In genomic region chr1:171035611-171036010, GRCm38 (mm10) we compare ENCODE assay signal across 10 mouse cellular contexts. TPM values are rescaled to one million over a fixed set of nuclear protein-coding genes. Genes with fewer than 3 reads are reported as not detected.
A peak's percentile ranks its signal among the peaks of the same experiment; 100 is the strongest.
DNase-seq lines count a peak whose midpoint lies in the region; ATAC-seq lines count a peak whose summit lies in the region.
"Had no signal": no experiment of that assay in that cellular context is flagged by ENCODE, and none has a peak within 500 bp of the region (broad histone marks: within the 10 kb centered on the region; RNA-seq: fewer than 3 reads in every experiment).

No protein-coding gene starts in this region.

- H3K4me2 ChIP-seq in hindbrain, embryonic 11.5 days (replicated peaks; ENCODE audit: low read depth, low read length), result no peak overlapping the region
- H3K4me2 ChIP-seq in stomach, embryonic 16.5 days (ENCODE audit: low read depth, low read length), result 0 out of 2 replicates have a peak overlapping the region, but pooled peaks have one; percentile 6

- no peak for DNase-seq in hindbrain, embryonic 10.5 days (ENCODE audit: low spot score)
- DNase-seq in hindbrain, embryonic 11.5 days (ENCODE audit: low spot score), result no peak
- DNase-seq in thymus, postnatal 0 days (ENCODE audit: low spot score), result peak; percentile 21
- DNase-seq in thymus, postnatal 10 days (ENCODE audit: low spot score in 2 of 2), result no peak
- DNase-seq in induced T-regulatory cell, adult 2 months (ENCODE audit: low read depth), result peak; percentile 40
- no peak for DNase-seq in layer of hippocampus, adult 9-11 months
- no peak for DNase-seq in lung, postnatal 10 days
- DNase-seq: cerebellum, postnatal 36 days; thymus, adult 2 months had no signal

- no peak overlapping the region for H3K9ac ChIP-seq in hindbrain, embryonic 11.5 days (ENCODE audit: low read depth, low read length)
- H3K9ac ChIP-seq in stomach, embryonic 16.5 days (ENCODE audit: low read length), result no peak overlapping the region

- no peaks in the 10 kb centered on the region for H3K36me3 ChIP-seq in hindbrain, embryonic 10.5 days
- no peaks in the 10 kb centered on the region for H3K36me3 ChIP-seq in hindbrain, embryonic 11.5 days (ENCODE audit: control insufficient read depth, insufficient read depth, low read length)
- no peaks in the 10 kb centered on the region for H3K36me3 ChIP-seq in stomach, embryonic 16.5 days (ENCODE audit: control insufficient read depth, insufficient read depth, low read length)

- no peak overlapping the region for H3K27ac ChIP-seq in hindbrain, embryonic 10.5 days
- H3K27ac ChIP-seq in hindbrain, embryonic 11.5 days (ENCODE audit: low read depth, low read length), result no peak overlapping the region
- H3K27ac ChIP-seq in stomach, embryonic 16.5 days (ENCODE audit: low read length), result no peak overlapping the region

- H3K4me3 ChIP-seq in hindbrain, embryonic 10.5 days, result peak overlapping the region; percentile 67; the same call in 1 of the 2 replicates
- no peak overlapping the region for H3K4me3 ChIP-seq in hindbrain, embryonic 11.5 days (ENCODE audit: low read depth, low read length)
- no peak overlapping the region for H3K4me3 ChIP-seq in stomach, embryonic 16.5 days (replicated peaks; ENCODE audit: low read length)

- 58% methylated on average over 11 of the region's 11 CpGs for WGBS in hindbrain, embryonic 10.5 days
- WGBS in hindbrain, embryonic 11.5 days, result 55% methylated on average over 11 of the region's 11 CpGs
- 52% methylated on average over 11 of the region's 11 CpGs for WGBS in stomach, embryonic 16.5 days

- ATAC-seq in hindbrain, embryonic 11.5 days (ENCODE audit: low FRiP score), result no peak
- no peak for ATAC-seq in stomach, embryonic 16.5 days (ENCODE audit: insufficient read depth, low FRiP score)

- peaks cover 60% of the 10 kb centered on the region for H3K27me3 ChIP-seq in hindbrain, embryonic 10.5 days (ENCODE audit: insufficient read depth, poor library complexity, severe bottlenecking)
- peaks cover 18% of the 10 kb centered on the region; the same call in 1 of the 2 replicates for H3K27me3 ChIP-seq in hindbrain, embryonic 11.5 days (ENCODE audit: control insufficient read depth, insufficient read depth, low read length)
- peaks cover 5% of the 10 kb centered on the region; the same call in 1 of the 2 replicates for H3K27me3 ChIP-seq in stomach, embryonic 16.5 days (ENCODE audit: control insufficient read depth, insufficient read depth, low read length)

- no peaks in the 10 kb centered on the region for H3K9me3 ChIP-seq in hindbrain, embryonic 10.5 days
- no peaks in the 10 kb centered on the region for H3K9me3 ChIP-seq in hindbrain, embryonic 11.5 days (ENCODE audit: control insufficient read depth, low read length)
- H3K9me3 ChIP-seq in stomach, embryonic 16.5 days (replicated peaks; ENCODE audit: control insufficient read depth, low read length), result no peaks in the 10 kb centered on the region

- peaks cover 31% of the 10 kb centered on the region for H3K4me1 ChIP-seq in hindbrain, embryonic 10.5 days (replicated peaks)
- 0 out of 2 replicates have a peak, but pooled peaks cover 2% of the 10 kb centered on the region for H3K4me1 ChIP-seq in hindbrain, embryonic 11.5 days (replicated peaks; ENCODE audit: control insufficient read depth, insufficient read depth, low read length)
- no peaks in the 10 kb centered on the region for H3K4me1 ChIP-seq in stomach, embryonic 16.5 days (ENCODE audit: control insufficient read depth, insufficient read depth, low read length)

RNA-seq across cellular contexts. Expression of gene Fcgr4, which starts 16.9 kb away (rescaled TPM):
- polyA plus RNA-seq in hindbrain, embryonic 10.5 days (2016; fragmentation: Nextera tagmentation; extraction: Ambion mirVana), result 0.30 and 0.64 TPM in 2 replicates
- 0.39 and 0.62 TPM in 2 replicates for polyA plus RNA-seq in hindbrain, embryonic 11.5 days (2014; fragmentation: Nextera tagmentation; extraction: Ambion mirVana)
- 1.4 and 1.6 TPM in 2 replicates for polyA plus RNA-seq in thymus, postnatal 0 days (2015; fragmentation: Nextera tagmentation; extraction: Ambion mirVana)
- polyA plus RNA-seq in stomach, embryonic 16.5 days (2015; fragmentation: Nextera tagmentation; extraction: Ambion mirVana), result 0.90 and 1.5 TPM in 2 replicates

RNA-seq across cellular contexts. Expression of gene Fcgr3, which starts 29.1 kb away (rescaled TPM):
- 4.7 and 7.6 TPM in 2 replicates for polyA plus RNA-seq in hindbrain, embryonic 10.5 days (2016; fragmentation: Nextera tagmentation; extraction: Ambion mirVana)
- 9.6 TPM in 2 replicates for polyA plus RNA-seq in hindbrain, embryonic 11.5 days (2014; fragmentation: Nextera tagmentation; extraction: Ambion mirVana)
- polyA plus RNA-seq in thymus, postnatal 0 days (2015; fragmentation: Nextera tagmentation; extraction: Ambion mirVana), result 18.0 and 21.4 TPM in 2 replicates
- 17.7 and 20.2 TPM in 2 replicates for polyA plus RNA-seq in stomach, embryonic 16.5 days (2015; fragmentation: Nextera tagmentation; extraction: Ambion mirVana)

RNA-seq across cellular contexts. Expression of gene Fcgr2b, which starts 59.3 kb away (rescaled TPM):
- 0.26 TPM in 1 of 2 replicates, not detected in the other for polyA plus RNA-seq in hindbrain, embryonic 10.5 days (2016; fragmentation: Nextera tagmentation; extraction: Ambion mirVana)
- 0.12 and 0.28 TPM in 2 replicates for polyA plus RNA-seq in hindbrain, embryonic 11.5 days (2014; fragmentation: Nextera tagmentation; extraction: Ambion mirVana)
- 14.4 and 15.2 TPM in 2 replicates for polyA plus RNA-seq in thymus, postnatal 0 days (2015; fragmentation: Nextera tagmentation; extraction: Ambion mirVana)
- 3.4 TPM in 2 replicates for polyA plus RNA-seq in stomach, embryonic 16.5 days (2015; fragmentation: Nextera tagmentation; extraction: Ambion mirVana)

Comparison
In these comparisons a context has a peak if more than half of its experiments do, and no peak if none do; other contexts are left out.
1. DNase-seq: peak in thymus, postnatal 0 days (single experiment) and induced T-regulatory cell, adult 2 months (single experiment); none in hindbrain, embryonic 10.5 days (single experiment), hindbrain, embryonic 11.5 days (single experiment), thymus, postnatal 10 days (0 of 2), layer of hippocampus, adult 9-11 months (single experiment) and lung, postnatal 10 days (single experiment).